Mouse (Mus musculus): ENCODE data around the gene Rfx8. TPM values are rescaled to one million over a fixed set of nuclear protein-coding genes. Genes with fewer than 3 reads are reported as not detected.

Gene Rfx8
- polyA plus RNA-seq, 1 experiment = 0.22 TPM

DNA sequence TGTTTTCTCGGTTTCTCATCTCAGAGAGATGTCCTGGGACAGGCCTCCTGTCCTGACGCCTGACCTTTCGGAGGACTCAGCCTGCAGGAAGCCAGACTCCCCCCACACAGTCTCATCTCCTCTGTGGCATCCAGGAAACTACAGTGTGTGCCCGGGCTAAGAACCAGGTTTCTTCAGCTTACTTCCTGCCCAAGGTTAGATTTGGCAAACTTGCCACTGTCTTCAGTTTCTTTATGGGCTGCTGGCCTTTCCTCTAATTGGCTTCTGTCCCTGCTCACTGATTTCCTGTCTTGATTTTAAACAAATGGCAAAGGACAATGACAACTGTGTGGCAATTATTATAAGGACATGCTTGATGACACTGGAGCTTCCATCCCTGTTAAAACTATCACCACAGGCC is 10.2 kb downstream of the Rfx8 start:
- peak; percentile 25 for DNase-seq (ENCODE audit: low read depth)
- TF ChIP-seq CTCF (IDR thresholded peaks at IDR 0.05; ENCODE audit: borderline replicate concordance, extremely low read depth, insufficient read depth, insufficient read length) = no peak
- no peak for TF ChIP-seq POLR2A (IDR thresholded peaks at IDR 0.05; ENCODE audit: borderline replicate concordance, extremely low read depth, insufficient read depth, insufficient read length, poor library complexity, severe bottlenecking)

DNA sequence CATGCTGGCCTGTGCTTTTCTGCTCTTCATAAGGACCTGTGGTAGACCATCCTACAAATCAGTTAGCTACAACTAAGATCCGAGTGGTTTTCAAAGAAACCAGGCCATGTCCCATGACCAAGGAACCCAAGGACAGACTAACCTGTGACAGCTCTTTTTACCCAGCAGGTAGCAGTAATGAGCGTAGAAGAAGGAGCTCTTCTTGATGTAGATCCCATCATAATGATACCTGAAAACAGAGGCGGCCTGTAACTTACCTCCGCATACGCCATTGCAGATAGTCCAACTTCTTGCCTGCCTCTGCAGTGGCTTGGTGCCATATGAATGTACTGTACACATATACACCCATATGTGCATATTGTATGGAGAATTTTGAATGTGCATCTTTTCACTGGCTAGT is 10.8 kb downstream of the Rfx8 start:
- no peak for DNase-seq (ENCODE audit: low read depth)
- TF ChIP-seq CTCF (IDR thresholded peaks at IDR 0.05; ENCODE audit: borderline replicate concordance, extremely low read depth, insufficient read depth, insufficient read length) (no peak), POLR2A (IDR thresholded peaks at IDR 0.05; ENCODE audit: borderline replicate concordance, extremely low read depth, insufficient read depth, insufficient read length, poor library complexity, severe bottlenecking) (no peak)

DNA sequence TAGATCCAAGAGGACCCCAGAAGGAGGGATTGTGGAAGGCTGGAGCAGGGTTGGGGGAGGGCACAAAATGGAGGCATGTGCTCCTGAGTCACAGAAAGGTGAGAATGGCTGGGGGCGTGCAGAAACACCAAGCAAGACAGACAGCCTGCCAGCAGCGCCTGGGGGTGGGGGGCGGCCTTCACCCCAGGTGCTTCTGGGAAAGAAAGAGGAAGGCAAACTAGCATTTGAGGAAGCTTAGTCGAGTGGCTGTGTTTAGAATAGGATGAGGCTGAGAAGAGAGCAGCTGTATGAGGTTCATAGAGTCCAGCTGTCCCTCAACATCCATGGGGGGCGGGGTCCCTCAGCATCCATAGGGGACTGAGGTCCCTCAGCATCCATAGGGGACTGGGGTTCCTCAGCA is 12.0 kb downstream of the Rfx8 start:
- TF ChIP-seq POLR2A (IDR thresholded peaks at IDR 0.05; ENCODE audit: borderline replicate concordance, extremely low read depth, insufficient read depth, insufficient read length, poor library complexity, severe bottlenecking) (no peak), CTCF (IDR thresholded peaks at IDR 0.05; ENCODE audit: borderline replicate concordance, extremely low read depth, insufficient read depth, insufficient read length) (no peak)

DNA sequence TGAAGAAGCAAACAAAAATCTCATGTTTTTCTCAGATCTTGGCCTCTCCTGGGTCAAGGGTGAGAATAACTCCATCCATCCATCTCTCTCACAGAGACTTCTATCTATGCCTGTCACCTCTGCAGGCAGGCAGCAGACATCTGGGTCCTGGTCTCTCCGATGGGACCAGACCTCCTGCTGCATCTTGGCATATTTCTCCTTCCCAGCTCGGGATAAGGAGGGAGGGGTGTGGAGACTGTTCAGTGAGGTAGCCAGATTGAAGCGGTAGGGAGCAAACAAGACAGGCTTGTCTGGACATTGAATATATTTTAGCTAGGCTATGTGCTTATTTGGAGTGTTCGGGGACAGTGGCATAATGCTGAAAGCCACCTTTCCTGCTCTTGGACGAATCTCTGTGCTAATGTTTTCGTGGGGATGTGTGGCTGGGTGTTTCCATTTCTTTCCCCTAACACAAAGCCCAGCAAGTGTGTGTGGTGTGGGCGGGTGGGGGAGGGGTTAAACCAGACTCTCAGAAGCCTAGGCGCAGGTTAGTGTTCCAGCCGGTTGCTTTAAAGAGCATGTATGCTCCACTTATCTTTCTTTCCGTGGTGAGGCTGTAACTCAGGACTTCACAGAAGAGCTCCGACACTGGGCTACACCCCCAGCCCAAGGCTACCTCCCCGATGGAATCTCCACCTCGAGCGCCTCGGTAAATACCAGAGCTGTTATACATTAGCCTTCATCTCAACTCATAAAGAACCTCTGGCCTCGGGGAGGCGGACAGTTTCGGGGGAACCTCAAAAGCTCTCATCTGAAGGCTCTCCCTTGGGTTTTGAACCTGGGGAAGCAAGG is 18.4 kb downstream of the Rfx8 start:
- TF ChIP-seq CTCF (IDR thresholded peaks at IDR 0.05; ENCODE audit: borderline replicate concordance, extremely low read depth, insufficient read depth, insufficient read length) = no peak
- DNase-seq (ENCODE audit: low read depth) = peak; percentile 42

More for the DNA sequence above, 12.0 kb downstream of the Rfx8 start:
- DNase-seq (ENCODE audit: low read depth) = no peak

DNA sequence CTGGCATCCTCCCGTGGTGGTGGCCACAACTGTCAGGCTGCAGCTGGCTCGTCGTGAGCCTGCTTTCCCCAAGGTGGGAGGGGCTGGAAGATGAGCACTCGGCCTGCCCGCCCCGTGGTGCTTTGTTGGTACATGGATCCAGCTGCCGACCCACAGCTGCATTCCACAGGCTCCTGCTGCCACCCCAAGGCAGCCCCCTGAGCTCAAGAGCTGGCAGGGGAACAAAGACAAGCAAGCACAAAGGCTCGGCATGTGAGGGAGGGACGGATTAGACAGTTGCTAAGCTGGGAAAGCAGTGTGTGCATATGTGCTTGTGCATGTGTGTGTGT is 19.6 kb downstream of the Rfx8 start:
- DNase-seq (ENCODE audit: low read depth) = peak; percentile 91
- no peak for TF ChIP-seq POLR2A (IDR thresholded peaks at IDR 0.05; ENCODE audit: borderline replicate concordance, extremely low read depth, insufficient read depth, insufficient read length, poor library complexity, severe bottlenecking)
- no peak for TF ChIP-seq CTCF (IDR thresholded peaks at IDR 0.05; ENCODE audit: borderline replicate concordance, extremely low read depth, insufficient read depth, insufficient read length)

DNA sequence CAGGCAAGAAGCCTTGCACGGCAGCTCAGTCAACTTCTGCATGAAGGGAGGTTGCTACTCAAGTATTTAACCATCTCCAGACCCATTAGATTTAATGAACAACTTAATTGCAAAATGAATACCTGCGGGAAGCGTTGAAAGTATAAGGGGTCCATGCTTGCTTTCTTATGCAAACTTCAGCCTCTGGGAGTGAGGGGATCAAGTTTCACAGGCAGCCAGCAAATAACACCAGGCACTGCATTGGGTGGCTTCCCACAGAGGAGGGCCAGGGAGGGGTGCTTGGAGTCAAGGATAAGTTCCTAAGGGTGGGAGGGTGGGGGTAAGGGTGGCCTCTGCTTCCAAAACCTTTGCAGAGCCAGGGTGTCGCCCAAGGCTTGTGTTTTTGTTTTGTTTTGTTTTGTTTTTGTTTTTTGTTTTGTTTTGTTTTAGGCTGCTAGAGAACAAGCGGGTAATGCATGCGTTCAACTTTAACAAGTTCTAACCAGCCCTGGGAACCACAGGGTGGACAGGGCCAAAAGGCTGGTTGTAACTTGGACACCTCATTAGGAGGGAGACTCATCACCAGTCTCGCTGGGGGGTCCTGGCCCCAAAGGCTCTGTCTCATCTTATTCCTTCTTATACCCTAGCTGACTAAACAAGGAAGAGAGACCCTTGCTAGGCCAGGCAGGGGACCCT is 20.1 kb downstream of the Rfx8 start:
- TF ChIP-seq CTCF (IDR thresholded peaks at IDR 0.05; ENCODE audit: borderline replicate concordance, extremely low read depth, insufficient read depth, insufficient read length) = no peak
- TF ChIP-seq POLR2A (IDR thresholded peaks at IDR 0.05; ENCODE audit: borderline replicate concordance, extremely low read depth, insufficient read depth, insufficient read length, poor library complexity, severe bottlenecking) = no peak
- DNase-seq (ENCODE audit: low read depth) = peak; percentile 73

DNA sequence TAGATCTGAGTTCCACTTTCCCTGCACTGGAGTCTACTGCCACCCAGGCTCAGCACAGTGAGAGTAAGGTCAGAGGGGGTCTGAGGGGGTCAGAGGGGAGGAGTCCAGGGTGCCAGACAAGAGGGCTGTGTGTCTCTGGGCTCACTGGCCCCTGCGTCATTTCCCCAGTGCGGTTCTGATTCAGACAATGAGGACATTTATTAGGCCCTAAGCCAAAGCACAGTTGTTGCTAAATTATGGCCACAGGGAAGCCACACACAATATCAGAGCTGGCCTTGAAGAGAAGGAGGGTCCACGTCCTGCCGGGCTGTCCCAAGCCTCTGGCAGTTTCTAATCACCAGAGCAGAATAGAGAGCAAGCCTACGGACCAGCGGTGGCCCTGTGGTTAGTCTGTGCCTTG is 22.3 kb downstream of the Rfx8 start:
- DNase-seq (ENCODE audit: low read depth) = no peak

DNA sequence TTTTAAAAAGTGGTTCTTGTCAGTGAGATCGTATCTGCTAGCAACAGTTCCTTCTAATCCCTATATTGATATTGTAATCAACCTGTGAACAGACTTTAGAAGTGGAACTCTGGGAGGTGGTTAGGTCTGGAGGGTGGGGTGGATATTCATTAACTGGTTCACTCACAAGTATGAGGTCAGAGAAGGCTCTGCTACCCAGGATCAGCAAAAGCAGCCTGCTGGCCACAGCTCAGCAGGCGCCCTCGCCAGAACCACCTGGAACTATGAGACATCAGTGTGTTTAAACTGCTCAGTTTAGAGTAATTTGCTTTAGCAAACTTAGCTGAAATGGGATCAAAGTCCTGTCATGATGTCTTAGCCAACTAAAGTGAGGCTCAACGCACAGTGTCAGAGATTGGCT is 25.6 kb downstream of the Rfx8 start:
- no peak for DNase-seq (ENCODE audit: low read depth)
- TF ChIP-seq CTCF (IDR thresholded peaks at IDR 0.05; ENCODE audit: borderline replicate concordance, extremely low read depth, insufficient read depth, insufficient read length) = no peak
- no peak for TF ChIP-seq POLR2A (IDR thresholded peaks at IDR 0.05; ENCODE audit: borderline replicate concordance, extremely low read depth, insufficient read depth, insufficient read length, poor library complexity, severe bottlenecking)

More for the DNA sequence above, 22.3 kb downstream of the Rfx8 start:
- TF ChIP-seq POLR2A (IDR thresholded peaks at IDR 0.05; ENCODE audit: borderline replicate concordance, extremely low read depth, insufficient read depth, insufficient read length, poor library complexity, severe bottlenecking) (no peak), CTCF (IDR thresholded peaks at IDR 0.05; ENCODE audit: borderline replicate concordance, extremely low read depth, insufficient read depth, insufficient read length) (no peak)

DNA sequence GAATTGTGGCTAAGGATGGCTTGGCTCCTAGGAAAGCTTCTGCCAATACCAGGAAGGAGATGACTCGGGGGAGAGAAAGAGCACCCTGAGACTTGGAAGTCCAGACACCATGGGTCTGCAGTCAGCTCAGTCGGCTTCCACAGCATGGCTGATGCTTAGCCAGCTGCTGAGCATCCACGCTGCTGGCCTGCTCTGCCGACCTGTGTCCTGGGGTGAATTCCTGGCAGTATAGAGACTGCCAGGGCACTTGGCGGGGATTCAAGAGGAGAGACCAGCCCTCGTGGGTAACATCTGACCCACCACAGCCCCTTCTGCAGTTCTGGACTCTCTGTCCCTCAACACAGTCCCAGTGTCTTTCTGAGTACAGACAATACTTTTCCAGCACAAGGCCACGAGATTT is 26.0 kb downstream of the Rfx8 start:
- no peak for DNase-seq (ENCODE audit: low read depth)
- TF ChIP-seq CTCF (IDR thresholded peaks at IDR 0.05; ENCODE audit: borderline replicate concordance, extremely low read depth, insufficient read depth, insufficient read length) = no peak
- TF ChIP-seq POLR2A (IDR thresholded peaks at IDR 0.05; ENCODE audit: borderline replicate concordance, extremely low read depth, insufficient read depth, insufficient read length, poor library complexity, severe bottlenecking) = no peak

DNA sequence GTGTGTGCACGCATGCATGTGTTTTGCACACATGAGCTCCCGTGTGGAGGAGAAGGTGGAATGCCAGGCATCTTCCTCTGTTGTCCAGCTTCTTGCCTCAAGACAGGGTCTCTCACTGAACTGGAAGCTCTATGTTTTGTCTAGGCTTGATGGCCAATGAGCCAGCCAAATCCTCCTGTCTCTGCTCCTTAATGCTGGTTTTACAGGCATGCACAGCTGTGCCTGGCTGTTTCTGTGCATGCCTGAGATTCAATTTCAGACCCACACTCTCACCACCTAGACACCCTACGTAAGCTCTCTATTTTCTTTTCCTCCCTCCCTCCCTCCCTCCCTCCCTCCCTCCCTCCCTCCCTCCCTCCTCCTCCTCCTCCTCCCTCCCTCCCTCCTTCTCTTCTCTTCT is 28.8 kb downstream of the Rfx8 start:
- DNase-seq (ENCODE audit: low read depth) = no peak
- TF ChIP-seq CTCF (IDR thresholded peaks at IDR 0.05; ENCODE audit: borderline replicate concordance, extremely low read depth, insufficient read depth, insufficient read length) (no peak), POLR2A (IDR thresholded peaks at IDR 0.05; ENCODE audit: borderline replicate concordance, extremely low read depth, insufficient read depth, insufficient read length, poor library complexity, severe bottlenecking) (no peak)

DNA sequence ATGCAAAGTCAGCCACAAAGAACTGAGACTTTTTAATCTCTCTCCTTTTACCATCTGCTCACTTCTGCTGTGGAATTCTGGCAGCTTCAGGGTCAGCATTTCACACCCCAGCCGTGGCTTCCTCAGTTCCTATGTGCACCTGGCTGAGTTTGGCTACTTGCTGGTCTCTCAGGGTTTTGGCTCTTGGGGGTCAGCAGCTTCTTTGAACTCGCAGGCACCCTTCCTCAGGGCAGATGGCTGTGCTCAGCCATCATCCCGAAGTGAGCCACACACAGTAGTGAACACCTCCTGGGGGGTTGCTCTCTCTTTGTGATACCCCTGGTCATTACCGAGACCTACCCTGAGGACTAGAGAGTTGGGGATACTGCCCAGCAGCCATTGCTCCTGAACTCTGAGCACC is 29.7 kb downstream of the Rfx8 start:
- DNase-seq (ENCODE audit: low read depth) = no peak
- TF ChIP-seq CTCF (IDR thresholded peaks at IDR 0.05; ENCODE audit: borderline replicate concordance, extremely low read depth, insufficient read depth, insufficient read length) = no peak
- no peak for TF ChIP-seq POLR2A (IDR thresholded peaks at IDR 0.05; ENCODE audit: borderline replicate concordance, extremely low read depth, insufficient read depth, insufficient read length, poor library complexity, severe bottlenecking)

DNA sequence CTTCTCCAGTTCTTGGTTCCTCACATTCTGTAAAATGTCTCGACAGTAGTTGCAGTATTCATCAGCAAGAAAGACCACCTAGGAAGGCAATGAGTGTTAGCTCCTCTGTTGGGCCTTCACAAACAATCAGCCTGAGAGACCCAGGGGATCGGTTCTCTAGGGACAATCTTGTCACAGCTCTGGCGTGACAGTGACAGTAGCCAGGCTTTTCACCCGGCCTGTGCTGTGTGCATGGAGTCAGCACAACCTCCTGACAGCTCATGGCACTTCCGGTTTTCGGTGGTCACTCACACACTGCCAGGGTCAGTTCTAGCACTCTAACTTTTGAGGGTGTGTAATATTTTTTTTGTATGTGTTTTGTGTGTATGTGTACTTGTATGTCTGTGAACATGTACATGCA is 32.2 kb downstream of the Rfx8 start:
- no peak for DNase-seq (ENCODE audit: low read depth)
- TF ChIP-seq CTCF (IDR thresholded peaks at IDR 0.05; ENCODE audit: borderline replicate concordance, extremely low read depth, insufficient read depth, insufficient read length) (no peak), POLR2A (IDR thresholded peaks at IDR 0.05; ENCODE audit: borderline replicate concordance, extremely low read depth, insufficient read depth, insufficient read length, poor library complexity, severe bottlenecking) (no peak)

Data from brain, embryonic 14.5 days (tissue).